Mouse (Mus musculus) right cerebral cortex, postnatal 36 days (tissue): ENCODE results near the gene Depp1.
"Not testable (repeated sequence)": the region's sequence is repeated elsewhere in the genome, so short reads cannot be mapped to it uniquely, and the experiment has no call there.

Experiments
- DNase-seq, 2 experiments: peaks; one replicate each; pipeline ENCODE4 v3.0.0; 2022; ENCODE audit warnings: low spot score in 2 of 2, mixed read lengths in 1 of 2

The Depp1 gene

GRCm38 (mm10) chr6:116650406-116650805 lies at the start of gene Depp1:
Gene Depp1 (plus strand): TSS chr6:116650609.
- DNase-seq: no peak

GRCm38 (mm10) chr6:116600969-116601368 lies 49.4 kb upstream of the Depp1 start:
- not testable (repeated sequence) for DNase-seq

DNA sequence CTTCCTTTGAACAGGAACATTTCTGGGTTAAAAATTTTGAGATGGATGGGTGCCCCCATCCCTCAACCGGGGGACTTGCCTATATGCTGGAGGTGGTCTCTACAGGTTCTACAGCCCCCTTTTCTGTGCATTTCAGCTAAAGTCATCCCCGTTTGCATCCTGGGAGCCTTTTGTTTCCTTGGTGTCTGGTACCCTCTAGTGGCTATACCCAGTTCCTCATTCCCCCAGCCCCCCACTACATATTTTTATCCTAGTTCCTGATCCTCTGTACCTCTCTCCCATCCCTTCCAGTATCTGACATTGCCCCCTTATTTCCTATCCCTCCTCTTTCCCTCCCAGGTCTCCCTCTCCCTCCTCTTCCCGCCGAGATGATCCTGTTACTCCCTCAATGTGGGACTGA lies 43.2 kb upstream of the Depp1 start:
- no peak for DNase-seq

- no peak for DNase-seq
Observed at GRCm38 (mm10) chr6:116615719-116616118, 34.7 kb upstream of the Depp1 start.

GRCm38 (mm10) chr6:116618073-116618472 lies 32.3 kb upstream of the Depp1 start:
- DNase-seq: no peak

- DNase-seq: no peak
Observed at GRCm38 (mm10) chr6:116621318-116622023, 28.9 kb upstream of the Depp1 start.

DNA sequence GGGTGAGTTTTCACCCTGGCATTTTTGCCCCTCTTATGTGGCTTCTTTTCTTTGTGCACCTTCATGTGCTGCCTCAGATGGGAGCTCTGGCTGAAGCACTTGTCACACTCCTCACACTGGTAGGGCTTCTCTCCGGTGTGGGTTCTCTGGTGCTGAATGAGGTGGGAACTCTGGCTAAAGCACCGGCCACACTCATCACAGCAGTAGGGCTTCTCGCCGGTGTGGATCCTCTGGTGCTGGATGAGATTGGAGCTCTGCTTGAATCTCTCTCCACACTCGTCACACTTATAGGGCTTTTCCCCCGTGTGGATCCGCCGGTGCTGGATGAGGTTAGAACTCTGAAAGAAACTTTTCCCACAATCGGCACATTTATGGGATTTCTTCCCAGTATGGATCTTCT lies 24.0 kb upstream of the Depp1 start:
- not testable (repeated sequence) for DNase-seq

- DNase-seq: no peak
Observed at GRCm38 (mm10) chr6:116628095-116628494, 22.3 kb upstream of the Depp1 start.

DNA sequence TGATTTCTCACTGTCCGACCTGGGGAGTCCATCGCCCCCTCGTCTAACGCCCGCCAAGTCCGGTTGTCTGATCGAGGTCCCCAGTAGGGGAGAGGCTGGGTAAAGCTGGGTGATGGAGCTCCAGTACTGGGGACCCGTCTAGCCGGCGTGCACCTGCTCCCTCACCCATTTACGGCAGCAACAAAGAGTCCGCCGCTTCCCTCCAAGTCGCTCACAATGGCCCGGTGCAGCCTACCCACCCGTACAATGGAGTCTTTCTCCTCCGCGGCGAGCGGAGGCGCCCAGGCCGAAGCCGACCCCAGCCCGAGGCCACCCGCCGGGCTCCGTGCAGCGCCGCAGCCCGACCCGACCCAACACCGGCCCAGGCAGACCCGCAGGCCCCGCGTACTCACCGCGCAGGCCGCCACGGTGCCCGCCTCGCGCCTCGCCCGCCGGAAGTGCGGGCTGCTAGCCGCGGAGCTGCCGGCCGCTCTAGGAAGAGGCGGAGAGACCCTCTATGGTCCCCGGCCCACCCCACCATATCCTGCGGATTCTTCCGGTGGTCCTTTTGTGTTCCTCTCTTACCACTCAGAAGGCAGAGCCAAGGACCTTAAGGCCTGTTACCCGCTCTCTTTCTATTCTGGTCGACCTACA lies 21.8 kb upstream of the Depp1 start, which contains the start of gene Zfp422:
Gene Zfp422, minus strand, starts transcription at position 461 of the 633 bp plus-strand sequence.
- peak in 1 of 2 experiments; percentile 43 for DNase-seq

- no peak for DNase-seq
Observed at GRCm38 (mm10) chr6:116629766-116630165, 20.6 kb upstream of the Depp1 start.

- peak; percentile 58 to 60 for DNase-seq
Observed at GRCm38 (mm10) chr6:116632129-116632528, 18.3 kb upstream of the Depp1 start.

DNA sequence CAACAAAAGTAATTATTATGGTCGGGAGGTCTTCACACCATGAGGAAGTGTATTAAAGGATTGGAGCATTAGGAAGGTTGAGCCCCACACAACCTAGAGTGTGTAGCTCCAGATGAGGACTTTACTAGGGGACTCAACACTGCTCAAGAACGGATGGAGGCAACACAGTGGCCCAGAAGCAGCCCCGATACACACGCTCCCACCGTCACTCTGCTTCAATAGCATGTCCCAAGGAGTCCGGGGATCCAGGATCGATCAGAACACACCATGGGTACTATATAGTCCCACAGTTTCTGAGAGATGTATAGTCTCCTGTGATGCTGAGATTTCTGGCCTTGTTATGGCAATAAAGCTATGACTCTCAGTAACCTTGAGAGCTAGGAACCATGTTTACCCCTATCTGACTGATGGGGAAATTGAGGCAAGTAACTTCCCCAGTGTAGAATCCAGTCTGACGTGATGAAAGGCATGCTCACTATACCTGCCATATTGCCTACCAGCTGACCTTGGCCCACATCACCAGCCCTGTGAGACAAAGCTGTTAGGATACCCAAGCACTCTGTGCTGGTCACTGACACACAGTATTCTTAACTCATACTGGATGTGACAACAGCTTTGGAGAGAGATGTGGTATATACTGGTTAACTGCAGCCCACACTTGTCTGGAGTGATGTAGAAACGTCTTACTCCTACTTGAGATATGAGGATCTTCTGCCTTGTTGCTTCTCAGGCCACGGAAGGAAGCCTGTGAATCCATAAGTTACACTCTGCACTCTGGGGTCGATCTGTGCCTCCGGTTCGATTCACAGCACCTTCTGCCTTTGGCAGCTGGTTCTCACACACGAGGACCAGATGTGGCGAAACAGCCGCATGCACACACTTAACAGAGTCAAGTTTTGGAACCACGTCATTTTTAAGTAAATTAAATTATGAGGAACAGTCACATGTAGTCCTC lies 16.4 kb upstream of the Depp1 start:
- no peak for DNase-seq

DNA sequence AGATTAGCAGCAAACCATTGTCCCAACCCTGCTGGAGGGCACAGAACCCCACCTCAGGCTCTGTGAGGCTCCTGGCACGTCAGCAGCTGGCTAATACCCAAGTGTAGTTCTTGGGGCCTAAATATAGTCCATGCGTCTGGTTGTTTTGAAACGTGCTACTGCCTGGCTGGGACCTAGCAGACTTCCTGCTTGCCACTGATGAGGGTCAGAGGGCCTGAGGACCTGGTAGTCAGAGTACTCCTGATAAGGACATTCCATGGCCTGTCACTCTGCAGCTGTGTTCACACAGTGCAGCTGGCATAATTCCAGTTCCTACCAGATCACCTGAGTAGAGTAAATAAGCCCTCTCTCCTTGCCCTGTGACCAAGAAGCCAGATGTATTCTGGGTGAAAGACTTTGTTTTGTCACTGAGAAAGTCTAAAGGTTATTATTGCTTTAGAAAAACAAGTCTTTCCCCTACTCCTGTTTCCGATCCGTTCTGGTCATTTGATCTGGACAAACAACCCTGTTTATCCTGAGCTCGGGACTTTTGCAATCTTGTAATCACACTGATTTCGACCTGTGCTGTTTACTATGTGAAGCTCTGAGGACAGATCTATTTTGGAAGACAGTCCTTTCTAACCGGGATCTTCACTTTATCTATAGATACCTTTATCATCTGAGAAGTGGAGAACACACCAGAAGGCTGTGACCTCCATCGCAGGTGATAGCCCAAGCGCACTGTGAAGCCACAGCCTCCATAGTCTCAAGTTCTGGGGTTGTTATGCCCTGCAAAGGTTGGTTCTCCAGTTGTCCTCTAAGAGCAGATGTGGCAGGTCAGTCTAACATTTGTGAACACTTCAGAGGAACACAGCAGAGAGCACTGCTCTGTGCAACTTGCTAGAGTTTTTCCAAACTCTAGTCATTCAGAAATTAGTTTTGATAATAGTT lies 14.9 kb upstream of the Depp1 start:
- DNase-seq: no peak

- no peak for DNase-seq
Observed at GRCm38 (mm10) chr6:116636581-116637235, 13.7 kb upstream of the Depp1 start.

- no peak for DNase-seq
Observed at GRCm38 (mm10) chr6:116637496-116637895, 12.9 kb upstream of the Depp1 start.

DNA sequence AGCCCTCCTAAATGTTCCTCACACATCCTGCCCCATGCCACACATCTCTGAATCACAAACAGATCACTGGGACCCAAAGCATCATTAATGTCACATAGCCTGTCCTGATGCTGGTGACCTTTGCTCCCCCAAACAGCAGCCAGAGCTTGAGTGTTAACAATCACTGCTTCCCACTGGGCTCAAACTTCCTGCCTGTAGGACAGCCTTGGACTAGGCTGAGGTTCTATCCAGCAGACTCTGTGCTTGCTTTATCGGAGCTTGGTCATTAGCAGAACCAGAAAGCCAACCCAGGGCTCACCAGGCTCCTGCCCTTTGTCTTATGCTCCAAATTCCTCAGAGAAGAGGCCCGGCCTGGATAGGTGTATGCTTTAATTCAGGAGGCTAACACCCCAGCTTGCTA lies 11.5 kb upstream of the Depp1 start:
- no peak for DNase-seq

GRCm38 (mm10) chr6:116639663-116640062 lies 10.7 kb upstream of the Depp1 start:
- DNase-seq: no peak

GRCm38 (mm10) chr6:116642942-116643341 lies 7.5 kb upstream of the Depp1 start:
- DNase-seq: peak; percentile 53 to 71

GRCm38 (mm10) chr6:116643881-116644280 lies 6.5 kb upstream of the Depp1 start:
- no peak for DNase-seq

GRCm38 (mm10) chr6:116644335-116644734 lies 6.1 kb upstream of the Depp1 start:
- DNase-seq: no peak

DNA sequence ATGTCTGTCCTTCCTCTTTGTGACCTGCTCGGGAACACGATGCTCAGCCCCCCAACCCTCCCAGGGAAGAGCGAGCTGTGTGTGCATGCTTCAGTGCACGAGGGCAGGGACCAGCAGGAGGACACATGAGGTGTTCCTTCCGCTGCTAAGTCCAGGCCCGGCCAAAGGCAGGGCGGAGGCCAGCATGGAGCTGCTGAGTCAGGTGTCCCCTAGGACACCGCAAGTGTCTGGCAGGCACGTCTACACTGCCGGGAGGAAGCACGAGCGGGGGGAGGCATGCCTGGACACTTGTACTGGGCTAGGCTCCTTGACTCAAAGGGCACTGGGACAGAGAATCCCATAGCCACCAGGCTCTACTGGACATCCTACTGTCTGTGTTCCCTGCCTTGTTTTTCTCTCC lies 2.6 kb upstream of the Depp1 start:
- DNase-seq: no peak
